Mouse (Mus musculus) cerebellum, adult 11 months (tissue): ENCODE data around the gene Nek8.

ENCODE experiments used
- DNase-seq: peaks from one replicate; pipeline ENCODE4 v3.0.0; 2022

Nek8 gene

GRCm38 (mm10) chr11:78182961-78183844 lies 6.7 kb upstream of the Nek8 start, which contains the start of gene Rpl23a:
Gene Rpl23a, minus strand, starts transcription at chr11:78183584.
- peak; percentile 82 for DNase-seq

- no peak for DNase-seq
These were observed 6.0 kb upstream of the Nek8 start for GRCm38 (mm10) chr11:78182450-78182849.

GRCm38 (mm10) chr11:78181830-78182357 lies 5.4 kb upstream of the Nek8 start:
- no peak for DNase-seq

- DNase-seq, result no peak
These were observed 3.7 kb upstream of the Nek8 start for GRCm38 (mm10) chr11:78180081-78180761.

GRCm38 (mm10) chr11:78179438-78179999 lies 3.0 kb upstream of the Nek8 start:
- no peak for DNase-seq

GRCm38 (mm10) chr11:78178859-78179437 lies 2.5 kb upstream of the Nek8 start:
- DNase-seq, result no peak

- DNase-seq, result peak; percentile 88
These were observed 1.7 kb upstream of the Nek8 start for GRCm38 (mm10) chr11:78177903-78178858.

- DNase-seq, result no peak
These were observed 962 bp upstream of the Nek8 start for GRCm38 (mm10) chr11:78177437-78177836.

- no peak for DNase-seq
These were observed 443 bp upstream of the Nek8 start for GRCm38 (mm10) chr11:78176905-78177331.

GRCm38 (mm10) chr11:78175771-78176401 lies 589 bp downstream of the Nek8 start:
- no peak for DNase-seq

- no peak for DNase-seq
These were observed 2.0 kb downstream of the Nek8 start for GRCm38 (mm10) chr11:78174506-78174905.

GRCm38 (mm10) chr11:78172748-78173383 lies 3.6 kb downstream of the Nek8 start:
- DNase-seq, result no peak

- no peak for DNase-seq
These were observed 4.3 kb downstream of the Nek8 start for GRCm38 (mm10) chr11:78172034-78172747.

GRCm38 (mm10) chr11:78171328-78171727 lies 5.1 kb downstream of the Nek8 start:
- DNase-seq, result no peak

GRCm38 (mm10) chr11:78170306-78170705 lies 6.2 kb downstream of the Nek8 start:
- no peak for DNase-seq

- no peak for DNase-seq
These were observed 7.7 kb downstream of the Nek8 start for GRCm38 (mm10) chr11:78168541-78169468.

- no peak for DNase-seq
These were observed 9.1 kb downstream of the Nek8 start for GRCm38 (mm10) chr11:78167257-78167959.

- no peak for DNase-seq
These were observed 9.8 kb downstream of the Nek8 start for GRCm38 (mm10) chr11:78166640-78167039.
